Mouse (Mus musculus): Measurements from ENCODE around the gene 1700017B05Rik. TPM values are rescaled to one million over a fixed set of nuclear protein-coding genes. Genes with fewer than 3 reads are reported as not detected.
A peak's percentile ranks its signal among the peaks of the same experiment; 100 is the strongest.
"Not testable (repeated sequence)": the region's sequence is repeated elsewhere in the genome, so short reads cannot be mapped to it uniquely, and the experiment has no call there.

Gene 1700017B05Rik
- total RNA-seq (2021) (10 to 100 TPM in 1 of 2 experiments, 1 to 10 TPM in 1; 8.6 to 11.8 TPM), polyA plus RNA-seq (2012; rRNA removed) (6.1 and 6.5 TPM in 2 replicates)
- long read RNA-seq, full-length matches to known transcripts, result 4 of 6 reads
- long read RNA-seq, partial matches to known transcripts, result 2 of 6 reads
- long read RNA-seq, other reads (novel, unspliced or antisense), result 0 of 6 reads

- Histone ChIP-seq H3K36me3 (ENCODE audit: control insufficient read depth, insufficient read depth, low read length) (no peaks in the 10 kb centered on the region), H3K27me3 (ENCODE audit: control insufficient read depth, insufficient read depth, low read length) (no peaks in the 10 kb centered on the region), H3K4me3 (peak within 1 kb of the TSS; percentile 97), H3K27ac (peak within 1 kb of the TSS; percentile 92), H3K9ac (ENCODE audit: low read depth, low read length) (peak within 1 kb of the TSS; percentile 83), H3K4me1 (ENCODE audit: control insufficient read depth, insufficient read depth, low read length) (peaks cover 9% of the 10 kb centered on the region), H3K79me2 (replicated peaks; ENCODE audit: control insufficient read depth, insufficient read depth, low read length) (no peaks in the 10 kb centered on the region)
- intact Hi-C loops (cut with DNase I), result loop anchor here (5.0 to 10.0 kb wide), 3 partner anchors 90 to 393 kb away; partner anchors contain the start of gene Csk
- WGBS, result under 1% methylated on average over 81 of the region's 87 CpGs
- TF ChIP-seq EP300 (IDR thresholded peaks at IDR 0.05; ENCODE audit: insufficient read depth, low read depth, low read length) (no peak), POLR2A (IDR thresholded peaks at IDR 0.05; ENCODE audit: insufficient read depth, low read depth, low read length) (peak; percentile 55), CTCF (IDR thresholded peaks at IDR 0.05) (peak; percentile 82)
- peak; percentile 87 to 88 for DNase-seq
Observed at GRCm38 (mm10) chr9:57261913-57262794, at the start of gene 1700017B05Rik. 1700017B05Rik (minus strand) TSS chr9:57262612.

GRCm38 (mm10) chr9:57310895-57311294 lies 48.5 kb upstream of the 1700017B05Rik start:
- H3K79me2 ChIP-seq (replicated peaks; ENCODE audit: control insufficient read depth, insufficient read depth, low read length), result no peaks in the 10 kb centered on the region
- no peak overlapping the region for H3K27ac ChIP-seq
- intact Hi-C loops (cut with DNase I), result no loop called here
- 98% methylated on average over 2 of the region's 2 CpGs for WGBS
- H3K4me1 ChIP-seq (ENCODE audit: control insufficient read depth, insufficient read depth, low read length), result no peaks in the 10 kb centered on the region
- H3K9ac ChIP-seq (ENCODE audit: low read depth, low read length), result no peak overlapping the region
- H3K27me3 ChIP-seq (ENCODE audit: control insufficient read depth, insufficient read depth, low read length), result no peaks in the 10 kb centered on the region
- H3K36me3 ChIP-seq (ENCODE audit: control insufficient read depth, insufficient read depth, low read length), result no peaks in the 10 kb centered on the region
- H3K4me3 ChIP-seq, result no peak overlapping the region
- TF ChIP-seq POLR2A (IDR thresholded peaks at IDR 0.05; ENCODE audit: insufficient read depth, low read depth, low read length) (no peak), CTCF (IDR thresholded peaks at IDR 0.05) (no peak), EP300 (IDR thresholded peaks at IDR 0.05; ENCODE audit: insufficient read depth, low read depth, low read length) (no peak)
- DNase-seq, result no peak

GRCm38 (mm10) chr9:57309353-57309752 lies 46.9 kb upstream of the 1700017B05Rik start:
- no peak overlapping the region for H3K27ac ChIP-seq
- WGBS, result 89% methylated on average over 4 of the region's 4 CpGs
- no peak overlapping the region for H3K4me3 ChIP-seq
- no peak overlapping the region for H3K9ac ChIP-seq (ENCODE audit: low read depth, low read length)
- no peak for DNase-seq
- no peaks in the 10 kb centered on the region for H3K79me2 ChIP-seq (replicated peaks; ENCODE audit: control insufficient read depth, insufficient read depth, low read length)
- H3K4me1 ChIP-seq (ENCODE audit: control insufficient read depth, insufficient read depth, low read length), result no peaks in the 10 kb centered on the region
- no peak for TF ChIP-seq POLR2A (IDR thresholded peaks at IDR 0.05; ENCODE audit: insufficient read depth, low read depth, low read length)
- TF ChIP-seq EP300 (IDR thresholded peaks at IDR 0.05; ENCODE audit: insufficient read depth, low read depth, low read length), result no peak
- TF ChIP-seq CTCF (IDR thresholded peaks at IDR 0.05), result no peak
- no peaks in the 10 kb centered on the region for H3K36me3 ChIP-seq (ENCODE audit: control insufficient read depth, insufficient read depth, low read length)
- intact Hi-C loops (cut with DNase I), result no loop called here
- H3K27me3 ChIP-seq (ENCODE audit: control insufficient read depth, insufficient read depth, low read length), result no peaks in the 10 kb centered on the region

- Histone ChIP-seq H3K79me2 (replicated peaks; ENCODE audit: control insufficient read depth, insufficient read depth, low read length) (no peaks in the 10 kb centered on the region), H3K9ac (ENCODE audit: low read depth, low read length) (no peak overlapping the region), H3K27ac (no peak overlapping the region), H3K36me3 (ENCODE audit: control insufficient read depth, insufficient read depth, low read length) (no peaks in the 10 kb centered on the region), H3K27me3 (ENCODE audit: control insufficient read depth, insufficient read depth, low read length) (no peaks in the 10 kb centered on the region), H3K4me1 (ENCODE audit: control insufficient read depth, insufficient read depth, low read length) (no peaks in the 10 kb centered on the region), H3K4me3 (no peak overlapping the region)
- intact Hi-C loops (cut with DNase I), result no loop called here
- 56% methylated on average over 4 of the region's 4 CpGs for WGBS
- no peak for DNase-seq
- TF ChIP-seq POLR2A (IDR thresholded peaks at IDR 0.05; ENCODE audit: insufficient read depth, low read depth, low read length) (no peak), EP300 (IDR thresholded peaks at IDR 0.05; ENCODE audit: insufficient read depth, low read depth, low read length) (no peak)
Observed at GRCm38 (mm10) chr9:57307456-57307855, 45.0 kb upstream of the 1700017B05Rik start.

GRCm38 (mm10) chr9:57304716-57305115 lies 42.3 kb upstream of the 1700017B05Rik start:
- H3K27ac ChIP-seq; H3K36me3 ChIP-seq (ENCODE audit: control insufficient read depth, insufficient read depth, low read length); intact Hi-C loops (cut with DNase I); DNase-seq; H3K27me3 ChIP-seq (ENCODE audit: control insufficient read depth, insufficient read depth, low read length); H3K9ac ChIP-seq (ENCODE audit: low read depth, low read length); H3K79me2 ChIP-seq (replicated peaks; ENCODE audit: control insufficient read depth, insufficient read depth, low read length); H3K4me1 ChIP-seq (ENCODE audit: control insufficient read depth, insufficient read depth, low read length); H3K4me3 ChIP-seq: not testable (repeated sequence)
- 97% methylated on average over 4 of the region's 4 CpGs for WGBS

DNA sequence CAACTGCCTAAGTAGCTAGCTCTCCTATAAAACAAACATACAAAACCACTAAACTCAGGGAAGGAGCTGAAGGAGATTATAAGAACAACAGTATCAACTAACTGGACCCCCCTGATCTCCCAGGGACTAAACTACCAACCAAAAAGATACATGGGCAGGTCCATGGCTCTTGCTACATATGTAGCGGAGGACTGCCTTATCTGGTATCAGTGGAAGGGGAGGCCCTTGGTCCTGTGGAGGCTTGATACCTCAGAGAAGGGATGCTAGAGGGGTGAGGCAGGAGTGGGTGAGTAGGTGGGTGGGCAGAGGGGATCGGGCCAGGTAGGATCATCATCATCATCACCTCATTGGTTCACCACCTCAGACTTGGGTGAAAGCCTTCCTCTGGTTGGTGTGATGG lies 41.8 kb upstream of the 1700017B05Rik start:
- intact Hi-C loops (cut with DNase I), result no loop called here
- H3K27ac ChIP-seq, result no peak overlapping the region
- no peak overlapping the region for H3K9ac ChIP-seq (ENCODE audit: low read depth, low read length)
- TF ChIP-seq CTCF (IDR thresholded peaks at IDR 0.05) (no peak), EP300 (IDR thresholded peaks at IDR 0.05; ENCODE audit: insufficient read depth, low read depth, low read length) (no peak), POLR2A (IDR thresholded peaks at IDR 0.05; ENCODE audit: insufficient read depth, low read depth, low read length) (no peak)
- no peaks in the 10 kb centered on the region for H3K79me2 ChIP-seq (replicated peaks; ENCODE audit: control insufficient read depth, insufficient read depth, low read length)
- 97% methylated on average over 2 of the region's 2 CpGs for WGBS
- no peaks in the 10 kb centered on the region for H3K36me3 ChIP-seq (ENCODE audit: control insufficient read depth, insufficient read depth, low read length)
- no peak for DNase-seq
- no peaks in the 10 kb centered on the region for H3K27me3 ChIP-seq (ENCODE audit: control insufficient read depth, insufficient read depth, low read length)
- no peak overlapping the region for H3K4me3 ChIP-seq
- no peaks in the 10 kb centered on the region for H3K4me1 ChIP-seq (ENCODE audit: control insufficient read depth, insufficient read depth, low read length)
